Mouse (Mus musculus): ENCODE data around the gene Lpp. TPM values are rescaled to one million over a fixed set of nuclear protein-coding genes. Genes with fewer than 3 reads are reported as not detected.
A peak's percentile ranks its signal among the peaks of the same experiment; 100 is the strongest.

Lpp gene
- total RNA-seq, 2 experiments from 2014 or later, result 1.2 to 3.8 TPM

DNA sequence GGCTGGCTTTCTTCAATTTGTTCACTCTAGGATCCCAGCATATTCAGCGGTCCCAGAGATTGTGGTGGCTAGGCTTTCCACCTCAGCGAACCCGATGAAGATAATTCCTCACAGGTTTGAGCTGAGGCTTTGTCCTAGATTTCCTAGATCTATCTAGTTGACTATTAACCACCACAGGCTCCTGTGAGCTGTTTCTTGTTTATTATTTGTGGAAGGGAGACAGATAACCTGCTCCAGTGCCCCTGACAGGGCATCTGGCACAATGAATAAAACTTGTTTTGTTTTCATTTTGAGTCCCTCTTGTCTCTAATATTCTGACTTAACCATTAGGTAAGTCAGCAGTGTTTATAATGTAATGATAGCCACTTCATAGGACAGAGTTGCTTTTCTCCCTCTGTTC is 5.6 kb downstream of the Lpp start:
- no peak for ATAC-seq (replicated peaks; ENCODE audit: poor library complexity)

DNA sequence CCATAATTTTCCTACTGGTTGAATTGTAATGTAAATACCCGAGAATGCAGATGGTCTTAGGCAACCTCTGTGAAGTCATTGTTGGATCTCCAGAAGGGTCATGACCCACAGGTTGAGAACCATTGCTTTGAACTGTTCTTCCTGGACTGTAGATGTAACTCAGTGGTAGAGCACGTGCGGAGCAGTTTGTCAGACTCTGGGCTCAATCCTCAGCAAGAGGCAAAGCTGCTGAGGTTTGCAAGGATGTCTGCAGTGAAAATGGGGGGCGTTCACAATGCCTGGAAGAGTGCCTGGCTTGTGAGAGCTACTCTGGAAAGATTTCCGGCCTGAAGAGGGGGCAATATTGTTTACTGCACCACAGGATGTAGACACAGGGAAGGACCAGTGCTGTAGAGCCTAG is 6.2 kb downstream of the Lpp start:
- ATAC-seq (replicated peaks; ENCODE audit: poor library complexity), result no peak

DNA sequence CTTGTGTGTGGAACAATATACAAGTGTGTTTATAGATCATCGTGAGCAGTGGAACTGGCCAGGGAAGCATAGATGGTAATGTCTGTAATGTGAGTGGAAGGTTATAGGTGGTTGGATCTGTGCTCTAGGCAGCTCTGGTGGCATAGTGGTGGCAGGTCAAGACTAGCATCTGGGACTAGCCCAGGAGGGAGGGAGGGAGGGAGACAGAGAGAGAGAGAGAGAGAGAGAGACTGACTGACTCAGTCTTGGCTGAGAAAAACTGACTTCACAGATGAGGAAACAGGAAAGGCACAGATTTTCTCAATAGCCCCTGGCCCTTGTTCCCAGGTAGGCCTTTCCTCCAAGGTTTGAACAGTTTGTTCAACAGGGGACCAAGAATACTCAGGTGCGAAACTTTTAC is 7.5 kb downstream of the Lpp start:
- no peak for ATAC-seq (replicated peaks; ENCODE audit: poor library complexity)

DNA sequence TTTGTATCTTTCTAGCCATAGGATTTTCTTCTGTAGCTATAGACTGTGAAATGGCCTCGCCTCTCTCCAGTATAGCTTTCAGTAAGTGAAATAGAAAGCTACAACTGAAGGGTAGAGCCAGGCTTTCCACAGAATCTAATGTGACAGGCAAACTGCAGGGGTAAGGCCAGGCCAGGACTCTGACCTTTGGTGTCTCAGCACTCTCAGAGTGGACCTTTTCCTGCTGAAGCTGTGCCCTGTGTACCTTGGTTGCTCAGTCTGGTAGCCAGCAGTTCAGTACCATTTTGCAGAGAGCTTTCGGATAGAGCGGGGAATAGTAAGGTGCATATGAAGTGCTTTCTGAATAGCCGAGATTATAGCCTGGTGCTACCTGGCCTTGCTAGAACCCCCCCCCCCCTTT is 9.5 kb downstream of the Lpp start:
- no peak for ATAC-seq (replicated peaks; ENCODE audit: poor library complexity)

DNA sequence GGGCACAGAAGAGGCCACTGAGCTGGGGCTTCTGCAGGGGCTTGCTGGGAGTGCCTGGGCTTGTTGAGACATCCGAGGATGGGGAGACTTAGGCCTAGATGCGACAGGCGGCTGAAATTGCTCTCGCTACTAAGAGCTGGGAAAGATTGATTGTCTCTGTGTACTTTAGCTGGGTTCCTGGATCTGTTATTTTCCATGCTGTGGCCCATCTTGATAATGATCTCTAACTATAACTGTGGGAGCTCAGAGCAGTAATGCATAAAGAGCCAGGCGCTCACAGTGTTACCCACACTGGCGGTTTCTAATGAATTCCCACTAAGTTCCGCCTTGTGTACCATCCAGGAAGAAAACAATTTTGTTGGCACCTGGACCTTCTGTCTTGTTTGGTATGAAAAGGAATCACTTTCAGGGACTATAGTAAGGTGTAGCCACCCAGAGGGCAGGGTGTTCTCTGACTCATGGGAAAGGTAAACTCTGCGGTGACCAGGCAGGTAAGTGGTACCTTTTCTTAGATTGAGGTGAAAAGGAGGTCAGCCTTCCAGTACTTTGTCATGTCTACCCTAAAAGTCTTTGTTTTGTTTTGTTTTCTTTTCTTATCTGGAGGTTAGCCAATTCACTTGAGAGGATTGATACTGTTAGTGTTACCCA is 10.6 kb downstream of the Lpp start:
- no peak for ATAC-seq (replicated peaks; ENCODE audit: poor library complexity)

DNA sequence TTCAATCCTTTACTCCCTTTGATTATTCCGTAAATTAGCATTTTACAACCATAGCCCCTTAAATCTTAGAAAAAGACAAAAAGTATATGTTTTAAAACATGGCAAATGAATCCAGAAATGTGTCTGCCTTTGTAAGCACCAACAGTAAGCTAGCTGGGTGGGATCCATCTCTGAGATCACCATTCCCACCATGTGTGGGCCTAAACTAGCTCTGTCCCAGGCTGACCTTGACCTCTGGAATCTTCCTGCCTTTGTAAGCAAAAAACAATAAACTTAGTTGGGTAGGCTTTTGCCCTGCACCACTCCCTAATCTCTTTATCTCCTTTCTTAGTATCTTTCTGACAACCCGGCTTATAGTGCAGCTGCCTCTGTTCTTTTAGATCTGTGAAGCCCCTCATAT is 13.2 kb downstream of the Lpp start:
- no peak for ATAC-seq (replicated peaks; ENCODE audit: poor library complexity)

DNA sequence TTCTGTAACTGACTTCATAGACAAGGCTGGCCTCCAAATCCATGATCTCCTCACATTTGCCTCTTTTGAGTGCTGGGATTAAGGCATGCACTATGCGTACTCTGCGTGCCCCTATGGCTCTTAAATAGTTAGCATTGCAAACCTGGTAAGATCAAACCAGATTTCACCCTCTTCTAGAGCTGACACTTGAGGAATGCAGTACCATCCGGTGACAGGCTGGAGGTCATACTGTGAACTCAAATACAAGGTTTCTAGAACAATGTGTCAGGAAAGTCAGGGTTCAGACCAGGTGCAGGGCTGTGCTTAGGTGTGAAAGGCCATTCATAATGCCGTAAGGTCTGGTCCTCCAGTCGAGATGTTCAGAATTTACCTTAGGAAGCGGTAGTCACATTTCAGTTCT is 18.0 kb downstream of the Lpp start:
- no peak for ATAC-seq (replicated peaks; ENCODE audit: poor library complexity)

DNA sequence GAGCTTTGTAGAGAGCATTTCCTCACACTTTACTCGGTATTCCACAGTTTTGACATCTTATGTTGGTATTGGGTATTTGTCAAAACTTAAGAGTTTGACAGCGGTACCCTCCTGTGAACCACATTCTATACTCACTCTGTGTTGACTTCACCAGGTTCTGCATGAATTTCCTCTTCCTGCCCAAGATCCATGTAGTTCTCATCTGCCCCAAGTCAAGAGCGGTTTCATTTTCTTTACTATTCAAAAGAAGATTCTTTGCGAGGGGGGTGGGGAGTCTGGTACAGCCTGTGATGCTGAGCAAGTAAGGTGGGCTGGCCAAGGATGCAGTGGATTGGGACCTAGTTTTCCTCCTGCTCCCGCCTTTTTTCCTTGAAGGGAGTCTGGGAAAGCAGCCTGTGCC is 18.9 kb downstream of the Lpp start:
- no peak for ATAC-seq (replicated peaks; ENCODE audit: poor library complexity)

DNA sequence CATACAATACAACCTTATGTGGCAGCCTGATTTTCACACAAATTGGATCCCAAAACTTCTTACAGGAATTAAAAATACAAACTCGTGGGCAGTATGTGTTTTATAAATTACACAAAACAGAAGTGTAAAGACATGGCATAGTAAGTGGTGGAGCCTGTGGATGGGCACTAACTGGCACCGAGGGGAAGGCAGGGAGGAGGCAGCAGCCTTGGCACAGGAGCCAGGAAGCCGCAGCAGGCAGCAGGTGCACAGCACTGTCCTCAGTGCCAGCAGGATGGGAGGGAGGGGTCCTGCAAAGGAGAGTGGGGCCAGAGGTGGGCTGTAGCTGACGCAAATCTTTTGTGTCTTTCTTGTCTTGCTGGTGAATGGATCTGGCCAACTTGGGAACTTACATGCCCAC is 19.8 kb downstream of the Lpp start:
- ATAC-seq (replicated peaks; ENCODE audit: poor library complexity), result no peak

DNA sequence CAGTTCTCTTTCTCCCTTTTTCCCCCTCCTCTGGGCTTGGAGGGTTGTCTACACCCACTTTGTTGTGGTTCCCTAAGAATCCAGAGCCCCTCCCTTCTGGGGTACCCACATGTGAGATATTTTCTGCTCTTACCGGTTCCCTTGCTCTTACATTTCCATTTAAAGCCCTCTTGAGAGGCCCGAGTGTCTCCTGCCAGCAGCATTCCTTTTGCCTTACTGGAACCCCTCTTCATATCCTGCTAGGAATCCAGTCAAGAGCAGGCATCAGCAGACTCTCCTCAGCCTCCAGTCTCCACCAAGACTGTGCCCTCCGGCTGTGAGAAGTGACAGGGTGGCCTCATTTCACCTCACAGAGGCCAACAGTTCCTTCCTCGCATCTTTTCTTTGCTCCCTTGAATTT is 24.7 kb downstream of the Lpp start:
- ATAC-seq (replicated peaks; ENCODE audit: poor library complexity), result no peak

DNA sequence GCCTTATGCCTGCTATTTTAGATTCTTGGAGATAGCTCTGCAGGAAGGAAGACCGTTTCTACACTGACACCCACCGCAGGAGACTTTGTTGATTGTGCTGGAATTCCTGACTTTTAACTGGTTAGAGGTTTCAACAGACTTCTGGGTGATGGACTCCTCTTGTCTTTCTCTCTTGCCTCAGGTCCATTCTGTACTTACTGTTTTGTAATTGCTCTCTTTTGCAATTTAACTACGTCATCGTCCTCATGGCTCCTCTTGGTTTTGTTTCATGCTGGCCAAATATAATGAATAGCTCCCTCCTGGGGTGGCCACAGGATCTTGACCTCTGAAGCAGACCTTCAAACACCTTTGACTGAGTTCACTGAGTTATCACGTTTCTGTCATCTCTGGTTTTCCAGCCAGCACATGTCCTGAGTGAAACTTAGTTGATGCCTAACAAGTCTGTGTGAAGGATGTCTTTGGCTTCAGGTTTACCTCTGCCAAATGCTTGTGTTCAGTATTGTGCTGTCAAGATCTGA is 27.4 kb downstream of the Lpp start:
- ATAC-seq (replicated peaks; ENCODE audit: poor library complexity), result 0 out of 2 replicates have a peak, but pooled peaks have one; percentile 17

DNA sequence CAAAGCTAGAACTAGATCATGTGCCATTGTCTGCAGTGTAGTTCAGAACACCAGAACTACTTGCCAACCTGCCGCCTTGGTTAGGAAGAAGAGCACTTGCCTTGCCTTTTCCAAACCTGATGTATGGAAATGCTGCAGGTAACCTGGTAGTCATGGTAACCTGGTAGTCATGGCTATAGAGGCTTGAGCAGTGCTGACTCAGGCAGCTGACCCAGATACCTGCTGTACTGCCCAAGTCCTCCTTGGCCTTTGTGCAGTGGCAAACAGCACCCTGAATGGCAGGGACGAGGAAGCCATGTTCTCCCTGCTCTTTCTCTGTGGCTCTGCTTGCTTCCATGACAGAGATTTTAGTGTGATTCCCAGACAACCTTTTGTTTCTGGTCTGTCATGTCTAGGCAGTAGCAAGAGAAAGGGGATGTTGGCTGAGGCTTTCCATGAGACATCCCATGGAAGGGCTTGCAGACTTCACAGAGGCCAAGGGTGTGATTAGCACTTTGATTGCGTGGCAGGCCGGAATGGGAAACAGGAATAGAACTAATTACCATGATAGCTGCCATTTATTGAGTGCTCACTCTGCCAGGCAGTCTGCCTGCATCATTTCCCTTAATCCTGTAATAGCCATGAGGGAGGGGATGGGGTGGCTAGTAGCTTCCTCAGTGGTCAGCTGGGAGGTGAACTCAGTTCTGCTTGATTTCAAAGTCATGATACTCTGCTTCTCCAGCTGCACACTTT is 28.5 kb downstream of the Lpp start:
- ATAC-seq (replicated peaks; ENCODE audit: poor library complexity), result no peak

DNA sequence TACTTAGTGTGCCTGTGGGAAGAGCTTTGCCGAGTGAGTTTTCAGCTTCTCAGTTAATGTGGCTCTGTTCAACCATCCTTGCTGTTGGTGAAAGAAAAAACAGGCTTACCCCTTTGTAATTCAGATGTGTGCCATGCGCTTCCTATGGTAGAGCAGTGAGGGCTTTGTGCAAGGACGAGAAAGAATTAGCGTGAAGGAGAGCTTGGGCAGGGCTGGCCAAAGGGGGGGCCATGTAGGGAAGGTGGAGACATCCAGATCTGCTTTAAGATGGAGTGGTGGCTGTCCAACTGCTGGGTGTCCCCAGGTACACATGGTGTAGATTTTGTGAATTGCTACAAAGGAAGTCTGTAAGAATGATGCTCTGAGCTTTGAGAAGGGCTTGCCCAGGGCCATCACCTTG is 29.9 kb downstream of the Lpp start:
- no peak for ATAC-seq (replicated peaks; ENCODE audit: poor library complexity)

DNA sequence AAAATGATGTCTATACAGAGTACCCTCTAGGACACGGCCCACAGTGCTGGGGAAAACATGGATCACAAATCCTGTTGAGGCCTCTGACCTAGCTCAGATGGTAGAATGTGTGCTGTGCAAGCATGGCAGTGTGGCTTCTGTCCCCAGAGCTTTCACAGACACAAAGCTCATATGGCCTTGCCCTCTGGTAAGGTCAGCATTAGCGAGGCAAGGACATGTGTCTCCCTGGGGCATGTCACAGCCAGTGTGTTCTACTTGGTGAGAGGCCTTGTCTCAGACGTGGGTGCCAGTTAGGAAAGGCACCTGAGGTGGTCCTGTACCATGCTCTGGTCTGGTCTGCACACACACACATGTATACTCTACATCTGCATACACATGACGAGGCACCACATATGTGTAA is 30.4 kb downstream of the Lpp start:
- ATAC-seq (replicated peaks; ENCODE audit: poor library complexity), result no peak

DNA sequence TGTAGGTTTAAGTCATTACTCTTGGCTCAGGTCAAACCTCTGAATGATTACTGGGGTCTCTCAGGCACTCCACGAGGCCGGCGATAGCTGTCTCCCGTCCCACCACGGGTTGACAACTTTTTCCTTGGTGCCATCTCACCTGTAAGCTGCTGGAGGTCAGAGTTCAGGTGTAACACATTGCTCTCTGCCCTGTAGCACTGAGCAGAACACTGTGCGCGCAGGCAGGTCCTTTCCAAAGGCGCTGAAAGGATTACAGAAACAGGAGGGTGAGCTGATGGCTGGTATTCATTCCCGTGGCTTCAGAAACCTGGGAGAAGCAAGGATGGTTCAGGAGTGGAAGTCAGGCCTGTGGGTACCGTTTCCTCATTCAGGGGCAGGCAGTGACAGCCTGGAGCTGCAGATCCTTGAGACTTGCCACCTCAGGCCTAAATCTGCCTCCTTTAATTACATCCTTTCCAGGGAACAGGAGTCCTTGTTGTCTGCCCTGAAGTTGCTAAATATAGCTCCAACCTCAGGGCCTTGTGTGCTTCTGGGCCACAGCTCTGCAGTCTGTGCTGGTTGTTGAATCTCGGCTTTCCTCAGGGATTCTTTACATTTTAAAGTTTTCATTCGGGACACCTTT is 31.2 kb downstream of the Lpp start:
- ATAC-seq (replicated peaks; ENCODE audit: poor library complexity), result no peak

DNA sequence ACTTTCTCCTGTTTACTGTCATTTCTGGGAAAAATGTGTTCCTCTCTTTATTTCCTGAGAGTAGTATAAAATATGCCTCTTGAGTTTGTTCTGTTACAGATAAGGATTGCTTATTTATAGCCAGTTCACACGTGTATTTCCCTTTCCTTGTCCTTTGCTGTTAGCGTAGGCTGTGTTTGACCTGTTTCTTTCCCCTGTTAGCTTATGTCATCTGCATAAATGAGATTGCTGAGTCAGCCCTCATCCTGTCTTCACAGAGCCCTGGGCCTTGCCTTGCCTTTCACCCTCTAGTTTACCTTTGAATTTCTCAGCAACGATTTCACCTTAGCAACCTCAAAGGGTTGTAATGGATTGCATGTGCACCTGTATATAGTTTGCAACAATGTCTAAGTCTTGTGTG is 32.5 kb downstream of the Lpp start:
- ATAC-seq (replicated peaks; ENCODE audit: poor library complexity), result no peak

DNA sequence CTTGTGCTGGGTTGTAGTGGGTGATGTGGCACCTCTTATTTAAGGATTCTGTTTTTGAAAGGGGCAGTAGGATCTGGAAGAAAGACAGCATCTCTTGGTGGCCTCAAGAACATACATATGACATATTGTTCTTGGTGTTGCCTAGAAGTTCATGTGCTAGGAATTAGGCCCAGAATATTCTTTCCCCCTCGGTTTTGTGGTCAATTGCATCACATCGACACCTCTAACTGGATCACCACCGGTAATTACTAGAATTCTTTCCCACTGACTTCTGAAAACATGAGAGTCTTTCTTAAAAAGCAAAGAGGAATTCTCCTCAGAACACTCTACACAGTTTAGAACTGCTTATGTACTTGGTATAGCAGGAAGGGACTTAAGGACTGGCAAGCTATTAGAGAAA is 34.3 kb downstream of the Lpp start:
- ATAC-seq (replicated peaks; ENCODE audit: poor library complexity), result no peak

DNA sequence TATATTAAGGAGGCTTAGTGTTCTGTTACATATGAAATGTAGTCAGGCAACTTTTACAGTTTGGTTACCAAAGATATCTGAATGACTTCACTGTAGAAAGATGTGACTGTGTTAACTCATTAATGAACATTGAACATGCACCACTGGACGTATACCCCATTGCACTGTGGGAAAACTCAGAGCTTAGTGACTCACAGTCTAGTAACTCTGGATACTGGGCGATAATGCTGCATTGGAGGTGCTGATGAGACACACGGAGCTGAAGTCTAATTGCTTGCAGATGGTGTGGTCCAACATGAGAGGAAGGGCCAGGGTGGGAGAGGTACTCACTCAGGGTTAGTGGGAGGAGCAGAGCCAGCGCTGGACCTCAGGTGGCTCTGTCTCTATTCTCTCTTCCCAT is 34.7 kb downstream of the Lpp start:
- no peak for ATAC-seq (replicated peaks; ENCODE audit: poor library complexity)

DNA sequence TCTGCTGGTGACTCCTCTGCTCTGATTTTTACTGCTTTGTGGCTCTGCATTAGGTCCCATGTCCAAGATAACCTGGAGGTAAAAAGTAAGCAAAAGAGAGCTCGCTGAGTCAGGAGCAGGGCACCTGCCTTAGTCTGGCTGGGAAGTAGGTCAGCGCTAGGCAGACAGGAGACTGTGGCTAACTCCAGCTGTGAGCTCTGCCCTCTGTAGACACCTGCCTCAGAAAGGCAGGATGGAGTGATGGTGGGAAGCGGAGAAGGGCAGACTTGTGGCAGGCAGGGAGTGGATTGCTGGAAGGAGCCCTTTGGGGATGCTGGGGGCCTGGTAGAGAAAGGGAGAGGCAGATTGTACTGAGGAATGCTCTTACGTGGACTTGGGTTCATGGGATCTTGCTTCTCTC is 35.4 kb downstream of the Lpp start:
- ATAC-seq (replicated peaks; ENCODE audit: poor library complexity), result no peak

DNA sequence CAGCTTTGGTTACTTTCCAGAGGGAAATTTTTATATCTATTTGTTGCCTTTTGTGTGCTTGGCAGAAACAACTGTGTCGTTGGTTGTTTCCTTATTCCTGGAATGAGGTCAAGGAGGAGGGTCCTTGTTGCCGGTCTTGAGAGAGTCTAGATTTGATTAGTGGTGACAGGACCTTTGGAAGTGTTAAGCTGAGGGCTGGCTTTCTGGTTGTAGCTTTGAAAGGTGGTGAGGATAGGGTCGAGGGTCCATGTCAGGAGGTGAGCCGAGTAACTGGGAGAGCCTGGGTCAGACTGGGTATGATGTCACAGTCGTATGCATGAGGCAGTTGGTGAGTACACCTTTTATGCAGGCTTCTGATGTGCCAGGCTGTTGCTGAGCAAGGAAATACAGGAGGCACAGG is 36.4 kb downstream of the Lpp start:
- ATAC-seq (replicated peaks; ENCODE audit: poor library complexity), result no peak

DNA sequence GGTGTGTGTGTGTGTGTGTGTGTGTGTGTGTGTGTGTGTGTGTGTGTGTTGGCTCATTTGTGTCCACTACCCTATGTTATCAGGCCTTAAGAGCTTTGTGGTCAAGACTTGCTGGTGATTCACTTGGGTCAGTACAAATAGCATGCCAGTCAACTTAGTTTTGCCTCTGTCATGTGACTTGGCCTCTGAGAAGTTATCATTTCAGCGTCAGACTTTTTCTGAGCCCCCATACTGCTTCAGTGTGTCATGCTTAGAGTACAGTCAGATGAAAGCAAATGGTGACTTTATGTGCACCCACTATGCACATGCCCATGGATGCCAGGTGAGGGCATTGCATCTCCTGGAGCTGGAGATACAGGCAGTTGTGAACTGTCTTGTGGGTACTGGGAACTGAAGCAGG is 38.5 kb downstream of the Lpp start:
- no peak for ATAC-seq (replicated peaks; ENCODE audit: poor library complexity)

DNA sequence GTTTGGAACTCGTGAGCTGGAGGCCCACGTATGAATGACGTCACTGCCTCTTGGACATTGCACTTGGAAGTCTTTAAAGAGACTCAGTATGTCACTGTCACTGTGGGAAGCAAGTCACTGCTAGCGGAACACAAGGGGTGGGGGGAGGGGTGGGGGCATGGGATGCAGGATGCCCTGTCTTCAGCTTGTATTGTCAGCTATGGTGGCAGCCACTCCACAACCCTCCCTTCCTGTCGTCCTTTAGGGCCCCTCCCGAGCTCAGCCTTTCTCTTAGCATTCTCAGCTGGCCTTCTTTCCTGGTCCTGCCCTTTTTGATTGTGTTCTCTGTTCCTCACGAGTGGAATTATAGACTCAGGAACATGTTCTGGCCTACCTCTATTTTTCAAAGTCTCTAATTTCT is 40.3 kb downstream of the Lpp start:
- no peak for ATAC-seq (replicated peaks; ENCODE audit: poor library complexity)

Measured in megakaryocyte progenitor cell, adult 5-6 weeks (primary cell).